Mouse (Mus musculus): ENCODE data around the gene Fgf4.

Gene Fgf4

DNA sequence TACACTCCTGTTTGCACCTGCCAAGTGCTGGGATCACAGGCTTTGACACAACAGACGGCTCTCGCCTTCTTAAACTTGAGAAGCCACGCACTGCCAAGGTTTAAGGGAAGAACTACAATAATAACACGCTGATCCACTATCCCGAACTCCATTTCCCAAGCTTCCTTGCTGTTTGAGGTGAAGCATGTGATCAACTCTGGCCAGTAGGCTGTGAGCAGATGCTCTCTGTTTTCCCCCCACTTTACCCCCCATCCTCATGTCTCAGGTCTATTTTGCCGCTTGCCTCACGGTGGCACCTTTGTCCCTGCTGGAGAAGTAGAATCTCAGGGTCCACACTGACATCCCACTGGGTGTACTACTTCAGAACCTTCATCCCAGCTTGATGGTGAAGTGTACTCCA is 61.5 kb downstream of the Fgf4 start:
- no peak for DNase-seq (ENCODE audit: low read depth, low spot score)

DNA sequence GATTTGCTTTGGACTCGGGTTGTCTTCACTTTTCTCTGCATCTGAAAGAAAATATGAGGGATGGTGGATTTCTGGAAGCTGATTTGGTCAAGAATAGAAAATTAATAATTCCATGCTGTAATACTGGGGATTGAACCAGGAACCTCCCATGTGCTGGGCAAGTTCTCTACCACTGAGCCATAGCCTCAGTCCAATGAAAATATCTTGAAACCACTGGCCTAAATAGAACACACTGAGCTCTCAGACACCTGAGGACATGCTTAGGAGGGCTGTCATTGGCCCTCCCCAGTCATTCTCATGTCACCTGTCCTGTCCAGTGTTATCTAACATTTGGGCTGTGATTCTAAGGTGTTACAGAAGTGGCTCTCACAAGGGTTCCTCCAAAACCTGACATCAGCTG is 64.0 kb downstream of the Fgf4 start:
- DNase-seq (ENCODE audit: low read depth, low spot score), result no peak

- DNase-seq (ENCODE audit: low read depth, low spot score), result no peak
Observed at GRCm38 (mm10) chr7:144912897-144913296, 65.7 kb downstream of the Fgf4 start.

DNA sequence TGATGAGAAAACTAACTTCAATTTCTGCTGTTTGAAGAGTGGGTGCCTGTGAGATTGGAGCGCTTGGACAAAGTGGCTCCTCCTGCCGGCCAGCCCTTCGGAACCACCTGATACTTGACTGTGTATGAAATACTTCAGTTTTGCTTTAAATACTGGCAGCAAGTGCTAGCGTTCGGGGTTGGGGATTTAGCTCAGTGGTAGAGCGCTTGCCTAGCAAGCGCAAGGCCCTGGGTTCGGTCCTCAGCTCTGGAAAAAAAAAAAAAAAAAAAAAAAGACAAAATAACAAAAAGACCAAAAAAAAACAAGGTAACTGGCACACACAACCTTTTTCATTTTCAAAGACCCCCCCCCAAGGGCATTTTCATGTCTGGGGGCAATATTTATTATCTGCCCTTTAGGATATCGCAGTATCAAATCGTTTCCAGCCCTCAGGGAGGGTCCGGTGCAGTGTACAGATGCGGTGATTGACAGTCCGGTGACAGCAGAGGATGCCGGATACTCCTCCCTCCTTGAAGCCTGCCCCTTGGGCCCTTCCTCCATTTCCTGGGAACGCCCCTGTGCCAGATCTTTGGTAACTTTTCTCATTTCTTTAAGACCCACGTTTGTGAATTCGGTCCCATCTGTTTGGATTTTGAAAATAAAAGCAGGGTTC is 67.3 kb downstream of the Fgf4 start:
- DNase-seq (ENCODE audit: low read depth, low spot score), result peak; percentile 35

Measured in mesoderm, embryonic 11.5 days (tissue).